Mouse (Mus musculus): ENCODE data around the gene Slc4a1ap.

DNA sequence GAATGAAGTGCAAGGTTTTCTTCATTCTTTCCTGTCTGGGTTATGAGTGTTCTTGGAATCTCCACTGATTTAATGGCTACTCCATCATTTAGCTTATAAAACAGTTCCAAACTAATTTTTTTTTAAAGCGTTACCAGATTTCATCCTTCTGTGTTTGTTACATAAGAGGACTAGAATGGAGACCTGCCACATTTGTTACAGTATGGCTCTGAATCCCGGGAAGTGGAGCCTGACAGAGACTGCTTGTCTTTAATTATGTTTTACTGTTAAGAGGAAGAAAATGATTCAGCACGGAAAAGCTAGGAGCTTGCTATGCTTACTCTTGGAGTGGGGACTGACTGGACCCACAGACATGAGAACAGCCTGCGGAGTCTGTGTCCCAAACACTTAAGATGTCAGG lies 46.3 kb upstream of the Slc4a1ap start:
- TF ChIP-seq CTCF (IDR thresholded peaks at IDR 0.05; ENCODE audit: low read depth) (no peak), EP300 (optimal IDR thresholded peaks at IDR 0.05) (no peak)
